Mouse (Mus musculus) liver, embryonic 14.5 days (tissue): ENCODE results near the gene Cdk8.

Experiments used
- CTCF ChIP-seq: IDR thresholded peaks from 2 replicates; pipeline ENCODE4 v1.5.1; 2016; ENCODE audit warnings: antibody characterized with exemption, low read depth, control low read depth
- EP300 ChIP-seq: IDR thresholded peaks from 2 replicates; pipeline ENCODE4 v1.6.1; 2016; ENCODE audit warnings: antibody characterized with exemption, low read depth

GRCm38 (mm10) chr5:146190093-146190492, 40.9 kb upstream of the Cdk8 start:
- TF ChIP-seq CTCF, result no peak
- TF ChIP-seq EP300, result no peak
